Mouse (Mus musculus): ENCODE data around the gene Aoc3.
"Not testable (repeated sequence)": the region's sequence is repeated elsewhere in the genome, so short reads cannot be mapped to it uniquely, and the experiment has no call there.

The Aoc3 gene

DNA sequence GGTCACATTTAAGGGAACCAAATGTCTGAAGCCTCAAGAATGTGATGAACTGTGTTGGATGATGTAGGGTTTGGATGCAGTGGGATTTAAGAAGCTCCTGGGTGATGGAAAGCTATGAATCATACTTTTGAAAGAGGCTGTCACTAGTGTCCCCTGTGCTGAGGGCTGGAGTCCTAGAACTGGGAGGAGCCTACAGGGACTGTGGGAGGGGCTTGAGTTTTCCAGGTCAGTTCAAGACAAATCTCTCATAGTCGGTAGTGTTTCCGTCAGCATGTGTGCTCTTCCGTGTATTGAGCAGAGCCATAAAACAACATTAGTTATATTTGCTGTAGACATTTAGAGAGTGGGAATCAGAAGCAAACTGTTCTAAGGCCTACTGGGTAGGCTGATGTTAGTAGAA, 3.1 kb upstream of the Aoc3 start:
- no peak for DNase-seq (ENCODE audit: low spot score)

- DNase-seq (ENCODE audit: low spot score), result no peak
Measured at GRCm38 (mm10) chr11:101328941-101329635, 1.3 kb upstream of the Aoc3 start.

DNA sequence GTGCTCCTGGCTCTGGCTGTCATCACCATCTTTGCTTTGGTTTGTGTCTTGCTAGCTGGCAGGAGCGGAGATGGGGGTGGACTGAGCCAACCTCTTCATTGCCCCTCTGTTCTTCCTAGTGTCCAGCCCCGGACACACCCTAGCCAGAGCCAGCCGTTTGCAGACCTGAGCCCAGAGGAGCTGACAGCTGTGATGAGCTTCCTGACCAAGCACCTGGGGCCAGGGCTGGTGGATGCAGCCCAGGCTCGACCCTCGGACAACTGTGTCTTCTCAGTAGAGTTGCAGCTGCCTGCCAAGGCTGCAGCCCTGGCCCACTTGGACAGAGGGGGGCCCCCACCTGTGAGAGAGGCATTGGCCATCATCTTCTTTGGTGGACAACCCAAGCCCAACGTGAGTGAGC, 556 bp downstream of the Aoc3 start:
- DNase-seq (ENCODE audit: low spot score), result not testable (repeated sequence)

DNA sequence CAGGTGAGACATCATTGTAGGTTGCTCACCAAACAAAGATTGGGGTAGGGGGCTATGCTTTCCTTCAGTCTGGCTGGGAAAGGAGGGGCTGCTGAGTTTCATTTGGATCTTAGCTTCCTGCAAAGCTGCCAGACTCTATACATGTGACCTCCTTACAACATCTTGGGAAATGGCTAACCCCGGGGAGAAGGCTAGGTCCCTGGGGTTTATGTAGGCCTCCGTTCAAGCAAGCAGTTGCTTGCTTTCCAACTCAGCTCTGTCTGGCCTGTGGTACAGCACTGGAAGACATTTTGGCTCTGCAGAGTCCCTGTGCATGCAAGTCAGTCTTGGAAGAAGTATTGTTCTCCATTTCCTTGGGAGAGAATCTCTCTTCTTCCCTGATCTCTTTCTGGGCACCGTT, 2.1 kb downstream of the Aoc3 start:
- DNase-seq (ENCODE audit: low spot score), result no peak

- no peak for DNase-seq (ENCODE audit: low spot score)
Measured at GRCm38 (mm10) chr11:101334023-101334422, 3.6 kb downstream of the Aoc3 start.

DNA sequence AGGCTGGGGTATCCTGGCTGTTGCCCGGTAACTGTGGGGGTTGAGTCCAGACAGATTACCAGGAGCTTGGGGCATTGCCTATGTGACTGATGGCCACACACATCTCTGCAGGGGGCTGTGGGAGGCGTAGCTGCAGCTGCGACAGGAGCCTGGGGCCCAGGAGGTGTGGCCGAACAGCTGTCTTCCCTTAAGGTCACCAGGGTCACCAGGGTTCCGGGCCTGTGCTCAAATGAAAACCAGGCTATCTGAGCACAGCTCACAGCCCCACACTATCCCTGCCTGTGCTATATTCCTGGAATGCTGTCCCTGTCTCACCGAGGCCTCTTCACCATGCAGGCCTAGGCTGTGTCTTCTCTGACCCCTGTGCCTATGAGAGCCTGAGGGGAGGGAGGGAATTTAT, 4.1 kb downstream of the Aoc3 start:
- DNase-seq (ENCODE audit: low spot score), result no peak

GRCm38 (mm10) chr11:101335685-101336084, 5.3 kb downstream of the Aoc3 start:
- no peak for DNase-seq (ENCODE audit: low spot score)

GRCm38 (mm10) chr11:101338123-101338760, 7.8 kb downstream of the Aoc3 start:
- no peak for DNase-seq (ENCODE audit: low spot score)

DNA sequence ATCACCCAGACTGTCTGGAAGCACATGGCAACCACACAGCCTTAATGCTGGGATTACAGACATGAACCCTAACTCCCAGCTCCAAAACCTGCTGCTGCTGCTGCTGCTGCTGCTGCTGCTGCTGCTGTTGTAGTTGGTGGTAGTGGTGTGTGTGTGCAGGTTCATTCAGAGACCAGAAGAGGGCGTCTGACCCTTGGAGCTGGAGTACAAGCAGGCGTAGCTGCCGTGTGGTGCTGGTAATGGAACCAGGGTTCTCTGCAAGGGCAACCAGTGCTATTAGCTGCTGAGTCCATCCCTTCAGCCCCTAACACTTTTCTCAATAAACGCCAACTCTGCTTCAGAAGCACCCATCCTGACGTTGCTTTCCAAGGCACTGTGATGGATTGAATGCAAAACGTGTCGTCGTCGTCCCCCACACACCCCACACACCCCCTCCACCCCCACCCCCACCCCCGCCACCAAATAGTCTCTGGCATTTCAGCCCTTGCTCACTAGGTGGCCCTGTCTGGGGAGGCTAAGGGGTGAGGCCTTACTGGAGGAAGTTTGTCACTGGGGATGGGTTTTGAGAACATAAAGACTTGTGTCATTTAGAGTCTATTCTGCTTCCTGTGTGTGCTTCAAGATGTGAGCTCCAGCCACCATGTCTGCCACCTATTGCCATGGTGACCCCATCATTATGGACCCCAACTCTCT, 16.8 kb downstream of the Aoc3 start:
- no peak for DNase-seq (ENCODE audit: low spot score)

DNA sequence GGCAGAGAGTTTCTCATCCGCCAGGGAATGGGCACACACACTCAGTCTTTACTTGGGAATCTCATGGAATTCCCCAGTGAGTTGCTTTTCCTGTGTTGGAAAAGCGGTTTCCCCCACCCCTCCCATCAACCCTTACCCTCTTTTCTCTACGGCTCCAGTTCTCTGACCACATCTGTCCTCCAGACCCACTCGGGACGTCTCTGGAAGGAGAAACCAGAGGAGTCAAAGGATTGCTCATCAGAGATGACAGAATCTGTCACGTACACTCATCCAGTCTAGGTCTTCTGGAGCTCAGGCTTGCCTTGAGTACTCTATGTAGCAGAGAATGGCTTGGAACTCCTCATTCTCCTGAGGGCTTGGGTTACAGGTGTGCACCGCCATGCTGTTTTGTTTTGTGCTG, 18.4 kb downstream of the Aoc3 start:
- no peak for DNase-seq (ENCODE audit: low spot score)

DNA sequence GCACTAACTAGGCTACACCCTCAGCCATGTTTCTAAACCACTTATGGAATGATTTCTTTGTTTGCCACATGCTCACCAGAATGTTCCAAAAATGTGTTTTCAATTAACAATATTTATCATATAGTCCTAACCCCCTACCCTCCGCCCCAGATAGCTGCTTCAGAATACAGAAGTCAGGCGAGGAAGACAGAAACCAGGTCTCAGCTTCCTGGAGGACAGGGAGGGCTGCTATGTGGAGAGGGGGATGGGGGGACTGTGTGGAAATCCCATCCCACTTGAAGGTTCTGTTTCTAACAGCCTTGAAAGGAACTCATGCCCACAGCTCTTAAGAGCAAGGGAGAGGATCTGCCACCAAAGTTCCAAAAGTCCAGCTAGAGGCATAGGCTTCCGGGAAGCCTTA, 18.8 kb downstream of the Aoc3 start:
- no peak for DNase-seq (ENCODE audit: low spot score)

DNA sequence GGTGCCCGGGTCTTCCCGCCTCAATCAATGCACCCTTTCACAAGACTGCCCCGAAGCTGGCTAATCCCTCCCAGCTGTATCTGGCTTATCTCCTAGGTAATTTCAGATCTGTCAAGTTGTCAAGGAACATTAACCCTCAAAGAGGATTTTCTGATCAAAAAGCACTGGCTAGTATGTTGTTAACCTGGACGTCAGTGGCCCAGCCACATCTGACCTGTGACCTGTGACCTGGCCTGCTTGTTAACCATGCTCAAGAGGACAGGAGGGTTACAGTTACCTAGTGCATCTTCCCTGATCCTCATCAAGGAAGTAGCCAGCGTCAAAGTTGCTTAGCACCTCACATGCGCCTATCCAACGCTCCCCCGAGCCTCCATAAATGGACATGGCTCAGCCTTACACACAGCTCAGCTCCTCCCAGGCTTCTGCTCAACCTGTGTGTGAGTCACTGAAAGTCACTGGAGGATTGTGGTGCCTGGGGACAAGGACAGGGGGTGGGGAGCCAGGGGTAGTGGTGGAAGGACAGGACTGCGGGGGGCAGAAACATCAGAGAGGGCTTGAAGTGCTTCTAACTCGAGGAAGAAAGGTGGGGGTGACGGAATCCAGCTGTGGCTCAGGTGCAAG, 20.8 kb downstream of the Aoc3 start:
- no peak for DNase-seq (ENCODE audit: low spot score)

GRCm38 (mm10) chr11:101351721-101352111, 21.3 kb downstream of the Aoc3 start:
- DNase-seq (ENCODE audit: low spot score), result no peak

DNA sequence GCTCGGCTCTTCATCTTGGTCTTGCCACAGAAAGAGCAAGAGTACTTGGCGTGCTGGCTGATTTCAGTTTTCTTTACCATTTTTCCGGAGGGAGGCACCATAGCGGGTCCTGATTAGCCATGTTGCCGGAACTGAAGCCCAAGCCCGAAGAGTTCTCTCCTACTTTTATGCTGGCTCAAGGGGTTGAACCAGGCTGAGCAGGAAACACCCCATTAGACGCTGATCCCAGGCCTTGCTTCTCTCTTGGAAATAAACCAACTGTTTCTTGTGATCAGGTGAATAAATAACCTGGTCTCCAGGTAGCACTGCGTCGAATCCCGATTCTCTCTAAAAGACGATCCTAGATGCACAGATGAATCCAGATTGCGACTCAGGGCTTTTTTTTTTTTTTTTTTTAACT, 23.0 kb downstream of the Aoc3 start:
- no peak for DNase-seq (ENCODE audit: low spot score)

GRCm38 (mm10) chr11:101354438-101355010, 24.1 kb downstream of the Aoc3 start:
- DNase-seq (ENCODE audit: low spot score), result no peak

DNA sequence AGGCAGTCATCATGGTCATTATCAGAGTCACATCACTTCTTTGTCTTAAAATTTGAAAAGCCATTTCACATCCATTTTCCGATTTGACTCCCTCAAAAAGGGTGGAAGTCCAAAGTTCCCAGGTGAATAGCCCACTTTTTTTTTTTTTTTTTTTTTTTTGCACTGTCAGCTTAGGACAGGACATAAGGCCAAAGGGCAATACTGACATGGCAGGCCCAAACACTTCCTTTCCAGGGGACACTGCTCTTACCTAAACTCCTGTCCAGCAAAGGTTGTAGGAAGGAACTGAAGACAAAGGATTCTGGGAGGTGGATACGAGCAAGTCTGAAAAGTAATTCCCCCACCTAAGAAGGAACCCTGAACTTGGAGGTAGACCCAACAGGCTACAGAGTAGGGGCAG, 25.5 kb downstream of the Aoc3 start:
- no peak for DNase-seq (ENCODE audit: low spot score)

DNA sequence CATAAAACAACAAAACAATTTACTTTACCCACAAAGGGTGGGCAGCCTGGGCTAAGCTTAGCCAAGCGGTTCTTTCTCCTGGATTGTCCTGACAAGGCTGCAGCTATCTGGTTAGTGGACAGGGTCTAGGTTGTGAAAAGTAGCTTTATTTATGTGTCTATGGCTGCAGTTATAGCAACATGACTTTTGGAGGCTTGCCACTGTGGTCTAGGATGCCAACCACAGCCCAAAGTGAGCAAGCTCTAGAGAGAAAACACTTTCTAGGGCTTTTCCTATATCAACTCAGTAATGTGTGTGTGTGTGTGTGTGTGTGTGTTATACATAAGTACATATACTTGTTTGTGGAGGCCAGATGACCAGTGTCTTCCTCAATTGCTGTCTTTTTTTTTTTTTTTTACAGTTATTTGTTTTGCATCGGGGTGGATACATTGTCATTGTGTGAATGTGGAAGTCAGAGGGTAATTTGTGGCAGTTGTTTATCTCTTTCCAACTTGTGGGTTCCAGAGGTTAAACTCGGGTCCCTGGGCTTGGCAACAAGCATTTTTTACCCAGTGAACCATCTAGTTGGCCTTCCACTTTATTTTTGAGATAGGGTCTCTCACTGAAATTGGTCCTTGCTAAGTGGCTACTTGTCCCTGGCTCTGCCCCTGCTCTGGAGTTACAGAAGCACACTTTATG, 27.2 kb downstream of the Aoc3 start:
- peak; percentile 28 for DNase-seq (ENCODE audit: low spot score)

DNA sequence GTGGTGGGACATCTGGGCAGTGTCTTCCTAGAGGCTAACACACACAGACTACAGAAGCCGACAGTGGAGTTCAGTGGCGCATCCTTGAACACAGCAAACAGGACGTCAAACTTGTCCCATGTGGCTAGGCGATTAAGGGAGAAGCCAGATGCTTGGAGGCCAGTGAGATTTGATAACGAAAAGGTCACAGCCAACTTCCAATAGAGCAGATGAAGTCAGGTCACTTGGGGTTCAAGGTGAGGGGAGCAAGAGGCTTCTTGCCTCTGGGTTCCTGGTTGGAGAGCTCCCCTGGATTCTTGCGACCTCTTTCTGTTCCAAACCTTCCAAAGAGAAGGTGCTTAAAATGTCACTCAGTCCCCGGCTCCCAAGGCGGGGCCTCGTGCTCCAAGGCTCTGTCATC, 29.4 kb downstream of the Aoc3 start:
- no peak for DNase-seq (ENCODE audit: low spot score)

DNA sequence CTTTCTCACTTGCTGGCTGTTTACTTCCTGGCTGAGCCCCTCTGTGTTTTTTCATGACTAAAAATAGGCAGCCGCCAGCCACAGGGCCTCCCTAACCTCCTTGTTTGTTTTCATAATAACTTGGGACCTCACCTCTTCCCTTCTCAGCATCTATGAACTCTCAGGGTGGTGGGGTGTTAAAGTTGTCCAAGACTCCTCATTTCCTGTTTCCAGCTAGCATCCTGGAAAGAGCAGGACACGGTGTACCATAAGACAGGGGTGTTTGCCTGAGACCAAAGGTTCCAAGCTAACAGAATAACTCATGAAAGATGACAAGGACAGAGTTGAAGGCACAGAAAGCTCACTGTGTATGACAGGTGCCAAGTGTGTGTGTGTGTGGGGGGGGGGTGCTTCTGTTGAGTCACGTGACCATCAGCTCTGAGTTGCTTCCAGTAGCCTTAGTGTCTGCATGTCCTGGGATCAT, 30.3 kb downstream of the Aoc3 start:
- DNase-seq (ENCODE audit: low spot score), result peak; percentile 9

DNA sequence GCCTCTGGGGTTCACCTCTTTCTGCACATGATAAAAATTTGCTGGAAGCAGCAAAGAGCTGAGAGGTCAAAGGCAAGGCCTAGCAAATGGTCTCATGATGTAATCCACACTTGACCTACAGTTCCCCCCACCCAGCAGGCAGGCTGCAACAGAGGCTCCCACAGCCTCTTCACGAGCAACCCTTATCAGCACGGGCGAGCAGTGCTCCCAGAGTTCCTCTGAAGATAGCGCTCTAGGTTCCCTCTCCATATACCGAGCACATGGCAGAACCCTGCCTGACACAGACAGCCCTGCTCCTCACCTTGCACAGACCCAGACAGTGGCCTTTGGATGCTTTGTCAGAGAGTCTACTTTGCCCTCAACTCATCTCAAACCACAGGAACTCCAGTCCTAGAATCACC, 34.1 kb downstream of the Aoc3 start:
- DNase-seq (ENCODE audit: low spot score), result no peak

- no peak for DNase-seq (ENCODE audit: low spot score)
Measured at GRCm38 (mm10) chr11:101367326-101367935, 37.0 kb downstream of the Aoc3 start, which contains the start of gene G6pc. G6pc (plus strand) TSS chr11:101367561.

All from T-cell, adult 2 months (primary cell).